In genomic region chr6:117885943-117886342, GRCm38 (mm10) we compare ENCODE assay signal across 24 mouse cellular contexts. TPM values are rescaled to one million over a fixed set of nuclear protein-coding genes. Genes with fewer than 3 reads are reported as not detected.
"Had no signal": no experiment of that assay in that cellular context is flagged by ENCODE, and none has a peak within 500 bp of the region (broad histone marks: within the 10 kb centered on the region; RNA-seq: fewer than 3 reads in every experiment).

No protein-coding gene starts in this region.

- H3K4me1 ChIP-seq: lung, embryonic 15.5 days; stomach, embryonic 15.5 days had no signal

- ATAC-seq: lung, postnatal 0 days; midbrain, embryonic 13.5 days; midbrain, embryonic 15.5 days had no signal

- DNase-seq: lung, adult 2 months; lung, postnatal 14 days; lung, postnatal 36 days; right cerebral cortex, postnatal 14 days; thymus, adult 2 months; thymus, postnatal 25 days; thymus, postnatal 4 days had no signal

- H3K4me3 ChIP-seq: lung, embryonic 15.5 days; megakaryocyte, embryonic 14.5 days; midbrain, embryonic 13.5 days; midbrain, embryonic 15.5 days; neural tube, embryonic 12.5 days; stomach, embryonic 15.5 days had no signal

- H3K36me3 ChIP-seq: lung, embryonic 15.5 days; midbrain, embryonic 13.5 days; midbrain, embryonic 15.5 days; neural tube, embryonic 12.5 days; stomach, embryonic 15.5 days had no signal

- H3K4me2 ChIP-seq: lung, embryonic 15.5 days; midbrain, embryonic 11.5 days; midbrain, embryonic 13.5 days; midbrain, embryonic 15.5 days; neural tube, embryonic 12.5 days; stomach, embryonic 15.5 days had no signal

- H3K27me3 ChIP-seq: lung, embryonic 15.5 days; megakaryocyte, embryonic 14.5 days; midbrain, embryonic 13.5 days; midbrain, embryonic 15.5 days; neural tube, embryonic 12.5 days; stomach, embryonic 15.5 days had no signal

- H3K9me3 ChIP-seq: lung, embryonic 15.5 days; megakaryocyte, embryonic 14.5 days; midbrain, embryonic 13.5 days; midbrain, embryonic 15.5 days; neural tube, embryonic 12.5 days; stomach, embryonic 15.5 days had no signal

- H3K9ac ChIP-seq: lung, embryonic 15.5 days; midbrain, embryonic 13.5 days; midbrain, embryonic 15.5 days; neural tube, embryonic 12.5 days; stomach, embryonic 15.5 days had no signal

- H3K27ac ChIP-seq: lung, embryonic 15.5 days; macrophage; midbrain, embryonic 13.5 days; midbrain, embryonic 15.5 days; neural tube, embryonic 12.5 days; stomach, embryonic 15.5 days; stomach, postnatal 0 days had no signal

RNA-seq across cellular contexts. Expression of gene Fxyd4, which starts 51.5 kb away (rescaled TPM):
- total RNA-seq: liver, adult 2 months; megakaryocyte progenitor cell, adult 5-6 weeks; midbrain, postnatal 0 days; monocyte, adult 5-6 weeks; neutrophil, adult 5-6 weeks had no signal
- polyA plus RNA-seq: macrophage; spleen, adult 2 months; testis, adult 2 months had no signal
